Mouse (Mus musculus) heart, postnatal 36 days (tissue): ENCODE results near the gene Gm21760. TPM values are rescaled to one million over a fixed set of nuclear protein-coding genes. Genes with fewer than 3 reads are reported as not detected.
"Not testable (repeated sequence)": the region's sequence is repeated elsewhere in the genome, so short reads cannot be mapped to it uniquely, and the experiment has no call there.

ENCODE experiments used
- DNase-seq, 2 experiments: peaks; one replicate each; pipeline ENCODE4 v3.0.0; 2021 to 2022
- intact Hi-C: fragments of 180-260 bp; cut with DNase I; formaldehyde crosslinking; loops from one replicate; pipeline ENCODE4 v1.15.1; 2025
- total RNA-seq, 2 experiments: library from RNA; stranded (reverse); gene quantifications; 2 replicates each; pipeline ENCODE4 v1.2.3; 2021

Gm21760 gene
- total RNA-seq, result not detected

DNA sequence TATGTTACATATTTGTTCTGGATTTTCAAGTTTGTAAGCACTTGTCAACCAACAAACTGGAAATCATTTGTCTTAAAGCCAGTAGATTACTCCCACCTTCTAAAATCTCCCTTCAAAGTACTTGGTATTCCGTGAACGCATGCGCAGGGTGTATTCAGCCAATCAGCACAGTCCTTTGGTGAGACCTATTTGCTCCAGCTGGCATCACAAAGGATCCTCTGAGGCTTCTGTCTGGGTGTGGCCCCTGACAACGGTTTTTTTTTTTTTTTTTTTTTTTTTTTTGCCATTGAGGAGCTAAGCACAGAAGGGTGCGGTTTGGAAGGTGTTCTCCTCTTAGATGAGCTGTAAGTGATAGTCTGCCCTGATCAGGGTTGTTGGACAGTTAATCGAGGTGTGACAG lies at the start of gene Gm21760:
Gene Gm21760, plus strand, starts transcription at position 301 of the 400 bp plus-strand sequence.
- DNase-seq, intact Hi-C loops: not testable (repeated sequence)
